In genomic region chr5:146316316-146316715, GRCm38 (mm10) we compare ENCODE assay signal across 13 mouse cellular contexts.
DNase-seq lines count a peak whose midpoint lies in the region; ATAC-seq and TF ChIP-seq lines count a peak whose summit lies in the region.
"Had no signal": no experiment of that assay in that cellular context is flagged by ENCODE, and none has a peak within 500 bp of the region (broad histone marks: within the 10 kb centered on the region; RNA-seq: fewer than 3 reads in every experiment).

No protein-coding gene starts in this region.

- H3K36me3 ChIP-seq in intestine, embryonic 14.5 days (ENCODE audit: control insufficient read depth, insufficient read depth, low read length) = no peaks in the 10 kb centered on the region
- H3K36me3 ChIP-seq in intestine, postnatal 0 days (ENCODE audit: control insufficient read depth, insufficient read depth) = no peaks in the 10 kb centered on the region
- H3K36me3 ChIP-seq in hindbrain, embryonic 15.5 days = no peaks in the 10 kb centered on the region
- H3K36me3 ChIP-seq in liver, postnatal 0 days (replicated peaks; ENCODE audit: insufficient read depth, low read length) = no peaks in the 10 kb centered on the region
- H3K36me3 ChIP-seq: neural tube, embryonic 12.5 days had no signal

- peaks cover 10% of the 10 kb centered on the region for H3K4me1 ChIP-seq in intestine, embryonic 14.5 days (replicated peaks; ENCODE audit: control insufficient read depth, insufficient read depth, low read length)
- no peaks in the 10 kb centered on the region; the same call in 1 of the 2 replicates for H3K4me1 ChIP-seq in intestine, postnatal 0 days (replicated peaks; ENCODE audit: control insufficient read depth, insufficient read depth, low read length)
- peaks cover 14% of the 10 kb centered on the region for H3K4me1 ChIP-seq in hindbrain, embryonic 15.5 days (replicated peaks)
- peaks cover 43% of the 10 kb centered on the region for H3K4me1 ChIP-seq in liver, postnatal 0 days (ENCODE audit: insufficient read depth)

- no peak overlapping the region for H3K4me3 ChIP-seq in intestine, embryonic 14.5 days (ENCODE audit: low read depth, low read length)
- no peak overlapping the region for H3K4me3 ChIP-seq in intestine, postnatal 0 days (ENCODE audit: low read depth, low read length)
- no peak overlapping the region for H3K4me3 ChIP-seq in hindbrain, embryonic 15.5 days
- H3K4me3 ChIP-seq in liver, postnatal 0 days (ENCODE audit: low read depth, low read length) = no peak overlapping the region
- H3K4me3 ChIP-seq: neural tube, embryonic 12.5 days had no signal

- H3K27ac ChIP-seq in intestine, embryonic 14.5 days (ENCODE audit: low read depth) = peak overlapping the region; percentile 12; the same call in 1 of the 2 replicates
- no peak overlapping the region for H3K27ac ChIP-seq in intestine, postnatal 0 days (ENCODE audit: low read depth, low read length)
- peak overlapping the region; percentile 46; the same call in 1 of the 2 replicates for H3K27ac ChIP-seq in hindbrain, embryonic 15.5 days (replicated peaks)
- H3K27ac ChIP-seq in liver, postnatal 0 days (ENCODE audit: low read depth) = peak overlapping the region; percentile 86
- H3K27ac ChIP-seq: macrophage; neural tube, embryonic 12.5 days had no signal

- no peak overlapping the region for H3K4me2 ChIP-seq in intestine, embryonic 14.5 days (ENCODE audit: low read length)
- no peak overlapping the region for H3K4me2 ChIP-seq in intestine, postnatal 0 days (replicated peaks; ENCODE audit: low read depth)
- H3K4me2 ChIP-seq in hindbrain, embryonic 15.5 days = no peak overlapping the region
- H3K4me2 ChIP-seq in liver, postnatal 0 days (ENCODE audit: low read depth, low read length) = peak overlapping the region; percentile 16; the same call in 1 of the 2 replicates

- 84% methylated on average over 5 of the region's 5 CpGs for WGBS in intestine, embryonic 14.5 days
- WGBS in intestine, postnatal 0 days = 78% methylated on average over 5 of the region's 5 CpGs
- WGBS in hindbrain, embryonic 15.5 days = 85% methylated on average over 5 of the region's 5 CpGs
- WGBS in liver, postnatal 0 days (ENCODE audit: insufficient replicate concordance) = 73% methylated on average over 5 of the region's 5 CpGs

- no peak for DNase-seq in intestine, embryonic 14.5 days (ENCODE audit: low spot score)
- peak; percentile 80 for DNase-seq in c-Kit-positive CD71-positive TER-119-negative erythroid progenitor cells, embryonic 14.5 days (ENCODE audit: low read depth)
- DNase-seq in liver, postnatal 0 days = peak; percentile 73
- no peak for DNase-seq in gastrocnemius, postnatal 36 days
- no peak for DNase-seq in gastrocnemius, adult 8-10 months (ENCODE audit: low spot score in 2 of 2)
- DNase-seq in cerebellum, adult 9-10 months = no peak
- DNase-seq: layer of hippocampus, adult 9-11 months; right cerebral cortex, postnatal 4 days; thymus, postnatal 4 days had no signal

- intact Hi-C loops in gastrocnemius, postnatal 36 days (cut with DNase I) = no loop called here

- peak; percentile 97 for TF ChIP-seq EP300 in liver, postnatal 0 days (IDR thresholded peaks at IDR 0.05; ENCODE audit: low read depth)

- no peaks in the 10 kb centered on the region for H3K27me3 ChIP-seq in intestine, embryonic 14.5 days (replicated peaks; ENCODE audit: control insufficient read depth, insufficient read depth, low read length)
- no peaks in the 10 kb centered on the region for H3K27me3 ChIP-seq in intestine, postnatal 0 days (replicated peaks; ENCODE audit: control insufficient read depth, insufficient read depth, low read length)
- H3K27me3 ChIP-seq in hindbrain, embryonic 15.5 days = no peaks in the 10 kb centered on the region
- no peaks in the 10 kb centered on the region for H3K27me3 ChIP-seq in liver, postnatal 0 days (ENCODE audit: insufficient read depth, low read length)
- H3K27me3 ChIP-seq: neural tube, embryonic 12.5 days had no signal

- no peak for ATAC-seq in intestine, embryonic 14.5 days (replicated peaks; ENCODE audit: low FRiP score, low TSS enrichment, low read depth)
- ATAC-seq in intestine, postnatal 0 days = no peak
- ATAC-seq in hindbrain, embryonic 15.5 days (ENCODE audit: low FRiP score, low read depth) = peak; percentile 48; the same call in 1 of the 2 replicates
- ATAC-seq in liver, postnatal 0 days = peak; percentile 99

- no peak overlapping the region for H3K9ac ChIP-seq in intestine, embryonic 14.5 days (ENCODE audit: low read length)
- H3K9ac ChIP-seq in intestine, postnatal 0 days (ENCODE audit: low read depth, low read length) = no peak overlapping the region
- no peak overlapping the region for H3K9ac ChIP-seq in hindbrain, embryonic 15.5 days
- no peak overlapping the region for H3K9ac ChIP-seq in liver, postnatal 0 days (replicated peaks)
- H3K9ac ChIP-seq: neural tube, embryonic 12.5 days had no signal

- no peaks in the 10 kb centered on the region for H3K9me3 ChIP-seq in intestine, embryonic 14.5 days (ENCODE audit: control insufficient read depth, low read length)
- no peaks in the 10 kb centered on the region for H3K9me3 ChIP-seq in intestine, postnatal 0 days (ENCODE audit: control insufficient read depth)
- no peaks in the 10 kb centered on the region for H3K9me3 ChIP-seq in hindbrain, embryonic 15.5 days
- H3K9me3 ChIP-seq in liver, postnatal 0 days (ENCODE audit: low read length) = no peaks in the 10 kb centered on the region
- H3K9me3 ChIP-seq: neural tube, embryonic 12.5 days had no signal

- TF ChIP-seq CTCF in intestine, postnatal 0 days (IDR thresholded peaks at IDR 0.05; ENCODE audit: low read depth) = no peak
- TF ChIP-seq CTCF in liver, postnatal 0 days (IDR thresholded peaks at IDR 0.05; ENCODE audit: low read depth) = no peak

Comparison
In these comparisons a context has a peak if more than half of its experiments do, and no peak if none do; other contexts are left out.
1. ATAC-seq: peak in hindbrain, embryonic 15.5 days (single experiment) and liver, postnatal 0 days (single experiment); none in intestine, embryonic 14.5 days (single experiment) and intestine, postnatal 0 days (single experiment).
2. DNase-seq: peak in c-Kit-positive CD71-positive TER-119-negative erythroid progenitor cells, embryonic 14.5 days (single experiment) and liver, postnatal 0 days (single experiment); none in intestine, embryonic 14.5 days (single experiment), gastrocnemius, postnatal 36 days (0 of 2), gastrocnemius, adult 8-10 months (0 of 2) and cerebellum, adult 9-10 months (single experiment).